Mouse (Mus musculus) brain, embryonic 14.5 days (tissue): ENCODE results near the gene Usp7.

Experiments
- CTCF ChIP-seq: fragments of 200-500 bp; IDR thresholded peaks from 2 replicates; pipeline ENCODE4 v1.5.1; 2012; ENCODE audit warnings: inconsistent platforms, mild to moderate bottlenecking, moderate library complexity, borderline replicate concordance; ENCODE audit not compliant: insufficient read depth, insufficient read length; ENCODE audit errors: extremely low read depth
- POLR2A ChIP-seq: fragments of 200-500 bp; IDR thresholded peaks from 2 replicates; pipeline ENCODE4 v1.6.1; 2012; ENCODE audit warnings: mild to moderate bottlenecking, inconsistent platforms, borderline replicate concordance; ENCODE audit not compliant: poor library complexity, insufficient read depth, insufficient read length, severe bottlenecking; ENCODE audit errors: extremely low read depth

- TF ChIP-seq POLR2A: no peak
- TF ChIP-seq CTCF: no peak
These were observed 71.7 kb downstream of the Usp7 start for GRCm38 (mm10) chr16:8720447-8720846.
